Mouse (Mus musculus): ENCODE results near the gene Slc12a1. TPM values are rescaled to one million over a fixed set of nuclear protein-coding genes. Genes with fewer than 3 reads are reported as not detected.

Slc12a1 gene
- polyA plus RNA-seq, 1 experiment from 2014 or later = 0.08 TPM

DNA sequence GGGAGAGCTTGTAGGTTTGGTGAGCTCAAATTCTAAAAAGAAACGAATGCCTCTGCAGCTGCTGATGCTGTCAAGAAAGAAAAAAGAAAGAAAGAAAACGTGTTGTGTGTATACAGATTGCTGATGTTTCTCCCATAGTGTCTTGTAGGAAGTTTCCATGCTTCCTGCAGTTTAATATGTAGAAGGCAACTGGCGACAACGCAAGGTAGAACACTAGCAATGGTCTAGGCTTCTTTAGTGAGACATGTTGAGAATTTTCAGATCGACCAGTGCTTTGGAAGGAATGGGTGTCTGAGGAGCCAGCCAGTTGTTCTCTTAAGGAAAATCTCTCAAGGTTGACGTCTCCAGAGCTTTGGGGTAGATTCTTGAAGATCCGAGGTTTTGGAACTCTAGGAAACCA is 15.5 kb upstream of the Slc12a1 start:
- H3K9ac ChIP-seq = peak overlapping the region; percentile 67
- peak overlapping the region; percentile 76 for H3K4me2 ChIP-seq
- H3K4me1 ChIP-seq (replicated peaks) = peaks cover 19% of the 10 kb centered on the region; the same call in 1 of the 2 replicates
- peak overlapping the region; percentile 49 for H3K4me3 ChIP-seq
- ATAC-seq (ENCODE audit: low read depth) = no peak
- 35% methylated on average over 7 of the region's 7 CpGs for WGBS
- H3K27ac ChIP-seq (replicated peaks) = peak overlapping the region; percentile 68; the same call in 1 of the 2 replicates
- no peaks in the 10 kb centered on the region for H3K9me3 ChIP-seq
- H3K36me3 ChIP-seq = no peaks in the 10 kb centered on the region
- H3K27me3 ChIP-seq = peaks cover 3% of the 10 kb centered on the region; the same call in 1 of the 2 replicates

DNA sequence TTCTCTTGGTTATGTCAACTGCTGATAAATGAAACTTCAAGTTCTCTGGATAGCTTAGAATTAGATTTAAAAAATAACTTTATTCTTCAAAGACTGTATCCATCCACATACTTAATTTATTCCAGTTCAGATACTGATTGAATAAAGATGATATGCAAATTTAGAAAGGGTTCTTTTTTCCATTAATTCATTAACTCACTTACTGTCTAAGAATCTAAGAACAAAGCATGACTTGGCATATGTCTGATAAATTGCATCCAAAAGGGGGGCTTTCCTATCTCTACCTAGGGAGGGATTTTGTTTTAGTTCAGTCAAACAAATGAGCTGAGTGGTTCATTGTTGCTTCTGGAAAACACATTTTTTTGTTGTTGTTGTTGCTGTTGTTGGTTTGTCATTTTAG is 10.0 kb upstream of the Slc12a1 start:
- H3K36me3 ChIP-seq = no peaks in the 10 kb centered on the region
- no peaks in the 10 kb centered on the region for H3K4me1 ChIP-seq (replicated peaks)
- H3K4me3 ChIP-seq = no peak overlapping the region
- no peak overlapping the region for H3K9ac ChIP-seq
- no peak overlapping the region for H3K27ac ChIP-seq (replicated peaks)
- no peak overlapping the region for H3K4me2 ChIP-seq
- no peak for ATAC-seq (ENCODE audit: low read depth)
- no peaks in the 10 kb centered on the region for H3K9me3 ChIP-seq
- H3K27me3 ChIP-seq = no peaks in the 10 kb centered on the region

DNA sequence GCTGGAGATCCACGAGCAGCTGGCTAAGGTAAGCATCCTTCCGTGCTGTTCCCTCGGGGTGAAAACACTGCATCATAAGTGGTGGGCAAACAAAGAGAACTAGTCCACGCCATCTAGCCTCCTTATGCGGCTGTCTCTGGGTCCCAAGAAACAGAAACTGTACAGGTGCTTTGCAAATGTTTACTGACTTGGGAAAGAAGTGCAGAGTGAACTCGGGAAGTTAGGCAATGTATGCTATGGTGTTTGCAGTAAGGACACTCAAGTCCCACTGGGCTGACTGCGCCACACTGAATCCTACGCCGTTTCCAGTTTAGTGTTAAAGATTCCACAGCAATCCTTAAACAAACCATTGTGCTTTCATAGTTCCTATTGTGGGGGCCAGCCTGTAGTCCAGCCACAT is 2.0 kb downstream of the Slc12a1 start:
- Histone ChIP-seq H3K4me1 (replicated peaks) (peaks cover 8% of the 10 kb centered on the region; the same call in 1 of the 2 replicates), H3K9me3 (no peaks in the 10 kb centered on the region), H3K27me3 (no peaks in the 10 kb centered on the region), H3K9ac (no peak overlapping the region), H3K36me3 (no peaks in the 10 kb centered on the region), H3K4me2 (no peak overlapping the region), H3K4me3 (no peak overlapping the region), H3K27ac (replicated peaks) (no peak overlapping the region)
- ATAC-seq (ENCODE audit: low read depth) = no peak
- 77% methylated on average over 9 of the region's 9 CpGs for WGBS

DNA sequence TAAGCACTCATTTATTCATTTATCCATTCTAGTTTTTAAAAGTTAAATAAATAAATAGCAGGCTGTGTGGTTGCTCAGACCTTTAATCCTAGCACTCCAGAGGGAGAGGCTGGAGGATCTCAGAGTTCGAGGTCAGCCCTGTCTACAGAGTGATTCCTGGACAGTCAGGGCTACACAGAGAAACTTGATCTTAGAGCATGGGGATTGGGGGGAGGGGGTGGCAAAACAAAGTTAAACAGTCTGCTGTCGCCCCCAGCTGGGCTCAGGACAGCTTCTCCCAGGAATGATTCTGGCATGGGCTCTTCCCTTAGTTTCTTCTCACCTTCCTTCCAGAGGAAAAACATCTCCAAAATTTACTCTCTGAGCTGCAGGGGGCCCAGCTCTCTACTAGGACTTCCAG is 3.2 kb downstream of the Slc12a1 start:
- no peaks in the 10 kb centered on the region for H3K9me3 ChIP-seq
- H3K4me1 ChIP-seq (replicated peaks) = peaks cover 8% of the 10 kb centered on the region; the same call in 1 of the 2 replicates
- 34% methylated on average over 2 of the region's 2 CpGs for WGBS
- ATAC-seq (ENCODE audit: low read depth) = no peak
- no peak overlapping the region for H3K4me2 ChIP-seq
- H3K36me3 ChIP-seq = no peaks in the 10 kb centered on the region
- H3K4me3 ChIP-seq = no peak overlapping the region
- H3K27me3 ChIP-seq = no peaks in the 10 kb centered on the region
- no peak overlapping the region for H3K9ac ChIP-seq
- H3K27ac ChIP-seq (replicated peaks) = no peak overlapping the region

DNA sequence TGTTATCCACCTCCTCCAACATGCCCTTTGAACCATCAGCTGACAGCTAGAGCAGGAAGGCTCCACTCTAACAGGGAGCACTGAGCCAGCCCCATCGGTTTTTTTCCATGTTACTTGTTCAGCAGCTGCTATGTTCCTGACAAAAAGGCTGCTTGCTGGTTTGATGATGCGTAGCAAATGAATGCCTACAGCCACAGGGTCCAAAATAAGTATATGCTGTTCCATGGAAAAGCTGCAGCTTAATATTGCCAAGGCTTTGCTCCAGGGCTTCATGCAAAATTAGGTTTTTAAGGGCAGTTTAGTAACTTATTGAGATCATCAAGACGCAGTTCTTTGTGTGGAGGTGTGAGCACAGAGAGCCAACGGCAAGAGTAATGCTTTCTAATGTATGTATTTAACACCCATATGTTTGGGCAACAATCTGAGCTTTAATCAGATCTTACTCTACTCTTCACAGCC is 9.7 kb downstream of the Slc12a1 start:
- Histone ChIP-seq H3K4me1 (replicated peaks) (peaks cover 13% of the 10 kb centered on the region), H3K27me3 (no peaks in the 10 kb centered on the region), H3K9ac (no peak overlapping the region), H3K4me2 (no peak overlapping the region), H3K9me3 (no peaks in the 10 kb centered on the region), H3K4me3 (no peak overlapping the region), H3K36me3 (no peaks in the 10 kb centered on the region), H3K27ac (replicated peaks) (peak overlapping the region; percentile 30; the same call in 1 of the 2 replicates)
- peak; percentile 65 for ATAC-seq (ENCODE audit: low read depth)
- 32% methylated on average over 4 of the region's 4 CpGs for WGBS

DNA sequence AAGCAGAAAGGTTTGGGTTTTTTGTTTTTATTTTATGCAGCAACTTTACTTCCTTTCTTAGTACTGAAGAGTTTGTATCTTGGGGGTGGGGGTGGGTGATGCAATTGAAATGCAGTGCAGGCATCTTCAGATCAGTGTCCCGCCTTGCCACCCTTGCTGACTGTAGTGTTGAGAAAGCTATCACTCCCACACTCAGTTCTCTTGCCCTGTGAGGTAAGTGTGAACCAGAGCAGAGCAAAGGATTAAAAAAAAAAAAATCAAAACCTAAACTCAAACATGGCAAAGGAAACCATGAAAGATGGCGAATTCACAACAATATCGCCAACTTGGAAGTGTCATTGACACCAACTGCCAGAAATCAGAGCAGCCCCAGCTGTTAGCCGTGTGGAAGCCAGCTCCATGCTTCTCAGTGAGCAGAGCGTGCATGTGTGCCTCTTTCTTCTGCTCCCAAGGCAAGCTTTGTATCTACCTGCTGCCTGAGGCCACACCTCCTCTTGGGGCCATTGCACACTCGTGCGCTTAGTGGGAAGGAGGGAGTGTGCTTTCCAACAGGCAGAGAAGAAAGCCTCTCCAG is 26.0 kb downstream of the Slc12a1 start:
- ATAC-seq (ENCODE audit: low read depth) = no peak
- Histone ChIP-seq H3K27me3 (no peaks in the 10 kb centered on the region), H3K9me3 (no peaks in the 10 kb centered on the region), H3K4me2 (no peak overlapping the region), H3K4me3 (no peak overlapping the region), H3K27ac (replicated peaks) (no peak overlapping the region), H3K9ac (no peak overlapping the region), H3K4me1 (replicated peaks) (no peaks in the 10 kb centered on the region), H3K36me3 (no peaks in the 10 kb centered on the region)
- WGBS = 87% methylated on average over 7 of the region's 7 CpGs

DNA sequence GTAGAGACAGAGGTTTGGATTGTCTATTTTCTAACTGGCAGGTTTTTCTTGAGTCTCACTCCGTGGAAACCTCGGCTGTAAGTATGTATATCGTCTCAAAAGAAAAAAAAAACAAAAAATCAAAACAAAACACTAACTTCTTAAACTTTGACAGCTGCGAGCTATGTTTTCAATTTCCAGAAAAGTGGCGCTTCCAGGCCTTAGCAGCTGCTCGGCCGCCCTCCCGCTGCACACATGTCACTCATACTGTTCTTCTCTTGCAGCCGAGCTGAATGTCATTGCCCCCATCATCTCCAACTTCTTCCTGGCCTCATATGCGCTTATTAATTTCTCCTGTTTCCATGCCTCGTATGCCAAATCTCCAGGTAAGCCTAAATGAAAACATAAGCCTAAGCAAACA is 35.6 kb downstream of the Slc12a1 start:
- Histone ChIP-seq H3K4me3 (no peak overlapping the region), H3K36me3 (no peaks in the 10 kb centered on the region), H3K9ac (no peak overlapping the region), H3K9me3 (no peaks in the 10 kb centered on the region), H3K27me3 (no peaks in the 10 kb centered on the region), H3K4me2 (no peak overlapping the region), H3K27ac (replicated peaks) (no peak overlapping the region), H3K4me1 (replicated peaks) (0 out of 2 replicates have a peak, but pooled peaks cover 4% of the 10 kb centered on the region)
- WGBS = 80% methylated on average over 11 of the region's 11 CpGs
- no peak for ATAC-seq (ENCODE audit: low read depth)

DNA sequence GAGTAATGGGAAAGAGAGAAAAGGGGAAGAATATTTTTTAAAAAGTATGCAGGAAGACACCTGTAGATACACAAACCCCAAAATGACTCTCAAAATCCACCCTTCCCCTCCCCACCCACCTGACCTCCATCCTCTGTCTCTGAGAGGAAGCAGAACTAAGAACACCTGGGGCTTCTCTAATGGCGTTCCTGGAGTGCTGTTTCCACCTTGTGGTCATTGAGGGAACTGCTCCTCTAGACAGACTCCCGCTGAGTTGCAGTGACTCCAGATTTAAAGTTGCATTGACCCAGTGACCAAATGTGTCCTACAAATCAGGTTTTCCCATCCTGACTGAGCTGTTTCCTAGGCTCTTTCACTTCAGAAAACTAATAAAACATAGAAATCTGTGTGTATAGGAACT is 36.9 kb downstream of the Slc12a1 start:
- ATAC-seq (ENCODE audit: low read depth) = peak; percentile 78; the same call in 1 of the 2 replicates

DNA sequence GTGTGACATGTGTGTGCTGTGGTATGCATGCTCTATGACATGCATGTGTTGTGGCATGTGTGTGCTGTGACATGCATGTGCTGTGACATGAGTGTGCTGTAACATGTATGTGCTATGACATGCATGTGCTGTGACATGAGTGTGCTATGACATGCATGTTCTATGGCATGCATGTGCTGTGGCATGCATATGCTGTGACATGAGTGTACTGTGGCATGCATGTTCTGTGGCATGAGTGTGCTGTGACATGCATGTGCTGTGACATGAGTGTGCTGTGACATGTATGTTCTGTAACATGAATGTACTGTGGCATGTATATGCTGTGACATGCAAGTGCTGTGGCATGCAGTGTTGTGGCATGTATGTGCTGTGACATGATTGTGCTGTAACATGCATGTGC is 40.6 kb downstream of the Slc12a1 start:
- ATAC-seq (ENCODE audit: low read depth) = no peak
- 0 out of 2 replicates have a peak, but pooled peaks cover 4% of the 10 kb centered on the region for H3K4me1 ChIP-seq (replicated peaks)
- no peak overlapping the region for H3K4me2 ChIP-seq
- no peaks in the 10 kb centered on the region for H3K27me3 ChIP-seq
- no peak overlapping the region for H3K27ac ChIP-seq (replicated peaks)
- no peak overlapping the region for H3K4me3 ChIP-seq
- no peaks in the 10 kb centered on the region for H3K36me3 ChIP-seq
- H3K9ac ChIP-seq = no peak overlapping the region
- H3K9me3 ChIP-seq = no peaks in the 10 kb centered on the region

More for the DNA sequence above, 36.9 kb downstream of the Slc12a1 start:
- Histone ChIP-seq H3K4me1 (replicated peaks) (0 out of 2 replicates have a peak, but pooled peaks cover 4% of the 10 kb centered on the region), H3K27ac (replicated peaks) (no peak overlapping the region), H3K9me3 (no peaks in the 10 kb centered on the region), H3K36me3 (no peaks in the 10 kb centered on the region), H3K4me2 (no peak overlapping the region), H3K9ac (no peak overlapping the region), H3K27me3 (no peaks in the 10 kb centered on the region), H3K4me3 (no peak overlapping the region)
- WGBS = 4% methylated on average over 2 of the region's 2 CpGs

DNA sequence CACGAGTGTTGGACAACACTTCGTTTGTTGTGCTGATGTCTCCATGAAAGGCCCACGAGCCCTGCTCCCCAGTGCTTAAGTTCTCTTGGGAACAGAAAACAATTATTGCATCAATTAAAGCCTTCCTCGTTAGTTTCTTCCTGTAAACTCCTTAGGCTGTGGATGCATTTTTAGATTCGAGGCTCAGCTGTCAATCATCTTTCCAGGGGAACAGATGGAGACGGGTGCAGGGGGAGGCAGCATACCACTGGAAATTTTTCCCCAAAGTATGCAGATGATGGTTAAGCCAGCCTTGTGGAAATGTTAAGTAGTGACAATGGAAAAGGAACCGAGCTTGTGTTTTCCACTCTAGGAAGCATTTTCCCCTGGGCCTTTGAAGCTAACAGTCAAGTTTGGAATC is 44.5 kb downstream of the Slc12a1 start:
- ATAC-seq (ENCODE audit: low read depth) = no peak
- H3K9me3 ChIP-seq = no peaks in the 10 kb centered on the region
- 56% methylated on average over 7 of the region's 7 CpGs for WGBS

DNA sequence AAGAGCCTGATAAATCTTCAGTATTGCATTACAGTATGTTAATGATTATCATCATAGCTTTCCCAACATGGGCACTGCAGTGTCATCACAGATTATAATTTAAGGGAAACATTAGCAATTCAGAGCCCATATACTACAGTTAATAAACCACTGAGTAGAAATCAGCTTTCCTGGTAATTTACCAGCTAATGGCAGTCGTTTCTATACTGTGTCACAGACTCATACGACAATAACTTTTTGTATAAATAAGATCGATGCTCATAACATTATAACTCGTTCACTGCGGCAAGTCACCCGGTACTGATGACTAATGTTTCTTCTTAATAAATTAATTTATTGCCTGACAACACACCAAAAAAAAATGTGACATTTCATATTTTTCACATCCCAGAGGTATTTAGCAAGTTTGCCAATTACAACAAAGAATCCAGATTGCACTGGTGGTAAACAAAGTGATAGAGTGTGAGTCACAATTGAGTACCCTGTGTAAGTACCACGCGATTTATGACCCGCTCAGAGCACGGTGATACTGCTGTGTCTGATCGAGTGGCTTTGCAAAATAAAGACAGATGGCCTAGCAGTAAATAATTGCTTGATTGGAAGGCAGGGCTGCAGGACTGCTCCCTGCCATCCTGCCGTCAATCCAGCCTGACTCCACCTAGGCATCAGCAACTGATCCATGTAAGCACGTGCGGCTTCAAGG is 56.7 kb downstream of the Slc12a1 start:
- no peak overlapping the region for H3K4me3 ChIP-seq
- WGBS = 50% methylated on average over 14 of the region's 14 CpGs
- no peak overlapping the region for H3K27ac ChIP-seq (replicated peaks)
- no peak overlapping the region for H3K9ac ChIP-seq
- no peaks in the 10 kb centered on the region for H3K27me3 ChIP-seq
- peak; percentile 82; the same call in 1 of the 2 replicates for ATAC-seq (ENCODE audit: low read depth)
- H3K9me3 ChIP-seq = no peaks in the 10 kb centered on the region
- H3K4me1 ChIP-seq (replicated peaks) = peaks cover 11% of the 10 kb centered on the region
- H3K4me2 ChIP-seq = no peak overlapping the region
- H3K36me3 ChIP-seq = no peaks in the 10 kb centered on the region

More for the DNA sequence above, 44.5 kb downstream of the Slc12a1 start:
- no peaks in the 10 kb centered on the region for H3K4me1 ChIP-seq (replicated peaks)
- H3K36me3 ChIP-seq = no peaks in the 10 kb centered on the region
- H3K4me3 ChIP-seq = no peak overlapping the region
- H3K9ac ChIP-seq = no peak overlapping the region
- H3K4me2 ChIP-seq = no peak overlapping the region
- no peak overlapping the region for H3K27ac ChIP-seq (replicated peaks)
- H3K27me3 ChIP-seq = no peaks in the 10 kb centered on the region

DNA sequence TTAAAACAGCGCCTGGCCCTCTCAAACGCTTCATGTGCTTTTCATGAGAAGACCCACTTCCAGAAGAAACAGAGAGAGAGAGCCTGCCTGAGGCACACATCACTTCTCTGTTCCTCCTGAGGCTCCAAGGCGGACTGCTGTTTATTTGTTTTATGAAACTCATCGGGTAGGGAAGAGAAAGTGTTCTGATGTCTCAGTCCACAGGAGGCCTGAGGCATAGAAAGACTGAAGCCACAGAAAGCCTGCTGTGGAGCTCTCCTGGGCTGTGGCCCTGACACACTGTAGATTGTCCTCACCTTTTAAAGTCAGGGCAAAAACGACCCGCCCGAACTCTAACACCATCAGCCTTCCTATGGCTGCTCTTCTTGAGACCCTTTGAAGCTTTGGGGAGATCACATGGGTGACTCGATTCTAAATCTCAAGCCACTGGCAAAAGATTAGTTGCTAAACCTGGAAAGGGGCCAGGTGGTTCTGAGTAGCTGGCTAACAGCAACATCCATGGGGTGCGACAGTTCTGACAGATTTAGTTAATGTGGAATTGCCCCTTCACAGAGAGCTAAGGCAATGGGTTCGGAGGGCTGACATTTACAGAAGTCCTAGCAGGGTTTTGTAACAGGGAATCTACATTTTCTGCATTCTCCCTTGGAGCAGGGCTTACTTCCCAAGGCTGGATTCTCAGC is 59.7 kb downstream of the Slc12a1 start:
- no peak overlapping the region for H3K4me2 ChIP-seq
- no peak for ATAC-seq (ENCODE audit: low read depth)
- no peak overlapping the region for H3K9ac ChIP-seq
- H3K27me3 ChIP-seq = no peaks in the 10 kb centered on the region
- H3K4me1 ChIP-seq (replicated peaks) = peaks cover 11% of the 10 kb centered on the region
- no peak overlapping the region for H3K27ac ChIP-seq (replicated peaks)
- no peaks in the 10 kb centered on the region for H3K36me3 ChIP-seq
- H3K4me3 ChIP-seq = no peak overlapping the region
- 64% methylated on average over 10 of the region's 10 CpGs for WGBS
- H3K9me3 ChIP-seq = no peaks in the 10 kb centered on the region
